Mouse (Mus musculus): ENCODE measurements around the gene Tppp3. TPM values are rescaled to one million over a fixed set of nuclear protein-coding genes. Genes with fewer than 3 reads are reported as not detected.

Gene Tppp3
- polyA plus RNA-seq, 1 experiment from 2014 or later = 11.6 TPM

- WGBS = 89% methylated on average over 7 of the region's 7 CpGs
- no peak overlapping the region for H3K27ac ChIP-seq (replicated peaks in 1 of 2; ENCODE audit: control insufficient read depth in 1 of 2, insufficient read depth in 1 of 2, low read depth in 2 of 2, low read length in 2 of 2)
Observed at GRCm38 (mm10) chr8:105476161-105476560, 4.8 kb upstream of the Tppp3 start.

GRCm38 (mm10) chr8:105475742-105476141 is 4.4 kb upstream of the Tppp3 start:
- no peak for ATAC-seq (ENCODE audit: insufficient number of reproducible peaks, insufficient read depth, low FRiP score, low read depth)
- peaks cover 37 to 48% of the 10 kb centered on the region in 2 experiments for H3K4me1 ChIP-seq (ENCODE audit: control insufficient read depth in 2 of 2, insufficient read depth in 2 of 2, low read length in 2 of 2)

More at GRCm38 (mm10) chr8:105476161-105476560, 4.8 kb upstream of the Tppp3 start:
- ATAC-seq (ENCODE audit: insufficient number of reproducible peaks, insufficient read depth, low FRiP score, low read depth) = no peak
- Histone ChIP-seq H3K4me3 (ENCODE audit: control insufficient read depth in 1 of 2, insufficient read depth in 1 of 2, low read depth in 1 of 2, low read length in 2 of 2) (no peak overlapping the region), H3K4me2 (ENCODE audit: low read length) (no peak overlapping the region), H3K9me3 (ENCODE audit: control insufficient read depth, low read length) (no peaks in the 10 kb centered on the region), H3K27me3 (ENCODE audit: control insufficient read depth, insufficient read depth, low read length) (0 out of 2 replicates have a peak, but pooled peaks cover 3% of the 10 kb centered on the region), H3K9ac (ENCODE audit: low read length) (no peak overlapping the region), H3K36me3 (ENCODE audit: control insufficient read depth, insufficient read depth, low read length) (0 out of 2 replicates have a peak, but pooled peaks cover 9% of the 10 kb centered on the region), H3K4me1 (ENCODE audit: control insufficient read depth in 2 of 2, insufficient read depth in 2 of 2, low read length in 2 of 2) (peaks cover 36 to 49% of the 10 kb centered on the region in 2 experiments)

GRCm38 (mm10) chr8:105475254-105475653 is 3.9 kb upstream of the Tppp3 start:
- Histone ChIP-seq H3K9me3 (ENCODE audit: control insufficient read depth, low read length) (no peaks in the 10 kb centered on the region), H3K9ac (ENCODE audit: low read length) (no peak overlapping the region), H3K4me1 (ENCODE audit: control insufficient read depth in 2 of 2, insufficient read depth in 2 of 2, low read length in 2 of 2) (peaks cover 37 to 48% of the 10 kb centered on the region in 2 experiments), H3K36me3 (ENCODE audit: control insufficient read depth, insufficient read depth, low read length) (0 out of 2 replicates have a peak, but pooled peaks cover 9% of the 10 kb centered on the region), H3K27me3 (ENCODE audit: control insufficient read depth, insufficient read depth, low read length) (0 out of 2 replicates have a peak, but pooled peaks cover 3% of the 10 kb centered on the region), H3K27ac (replicated peaks in 1 of 2; ENCODE audit: control insufficient read depth in 1 of 2, insufficient read depth in 1 of 2, low read depth in 2 of 2, low read length in 2 of 2) (0 out of 4 replicates have a peak overlapping the region, but pooled peaks of 1 of the 2 experiments have one; percentile 24), H3K4me3 (ENCODE audit: control insufficient read depth in 1 of 2, insufficient read depth in 1 of 2, low read depth in 1 of 2, low read length in 2 of 2) (no peak overlapping the region), H3K4me2 (ENCODE audit: low read length) (no peak overlapping the region)
- 64% methylated on average over 4 of the region's 4 CpGs for WGBS
- ATAC-seq (ENCODE audit: insufficient number of reproducible peaks, insufficient read depth, low FRiP score, low read depth) = no peak

More at GRCm38 (mm10) chr8:105475742-105476141, 4.4 kb upstream of the Tppp3 start:
- Histone ChIP-seq H3K9me3 (ENCODE audit: control insufficient read depth, low read length) (no peaks in the 10 kb centered on the region), H3K4me3 (ENCODE audit: control insufficient read depth in 1 of 2, insufficient read depth in 1 of 2, low read depth in 1 of 2, low read length in 2 of 2) (no peak overlapping the region), H3K9ac (ENCODE audit: low read length) (no peak overlapping the region), H3K36me3 (ENCODE audit: control insufficient read depth, insufficient read depth, low read length) (0 out of 2 replicates have a peak, but pooled peaks cover 9% of the 10 kb centered on the region), H3K4me2 (ENCODE audit: low read length) (no peak overlapping the region), H3K27ac (replicated peaks in 1 of 2; ENCODE audit: control insufficient read depth in 1 of 2, insufficient read depth in 1 of 2, low read depth in 2 of 2, low read length in 2 of 2) (no peak overlapping the region), H3K27me3 (ENCODE audit: control insufficient read depth, insufficient read depth, low read length) (0 out of 2 replicates have a peak, but pooled peaks cover 3% of the 10 kb centered on the region)
- WGBS = 90% methylated on average over 8 of the region's 8 CpGs

DNA sequence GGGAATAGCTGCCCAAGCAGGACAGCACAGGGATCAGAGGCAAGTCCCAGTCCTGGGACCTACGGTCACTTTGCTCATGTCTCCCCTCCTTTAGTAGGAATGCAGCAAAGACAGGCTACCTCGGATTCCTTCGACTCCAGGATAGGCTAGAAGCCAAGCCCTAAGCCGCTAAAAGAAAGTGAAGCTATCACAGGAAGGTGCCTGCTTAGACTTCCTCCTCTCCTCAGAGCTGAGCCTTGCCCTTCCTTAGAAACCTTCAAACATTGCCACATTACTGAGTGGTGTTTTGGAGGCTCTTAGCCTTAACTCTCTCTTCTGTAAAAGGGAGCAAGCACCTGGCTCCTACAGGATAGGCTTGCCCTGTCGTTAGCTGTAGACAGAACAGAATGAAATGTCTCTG is 3.4 kb upstream of the Tppp3 start:
- 20% methylated on average over 5 of the region's 5 CpGs for WGBS
- Histone ChIP-seq H3K27me3 (ENCODE audit: control insufficient read depth, insufficient read depth, low read length) (0 out of 2 replicates have a peak, but pooled peaks cover 3% of the 10 kb centered on the region), H3K9ac (ENCODE audit: low read length) (no peak overlapping the region), H3K27ac (replicated peaks in 1 of 2; ENCODE audit: control insufficient read depth in 1 of 2, insufficient read depth in 1 of 2, low read depth in 2 of 2, low read length in 2 of 2) (0 out of 4 replicates have a peak overlapping the region, but pooled peaks of 1 of the 2 experiments have one; percentile 24), H3K9me3 (ENCODE audit: control insufficient read depth, low read length) (no peaks in the 10 kb centered on the region), H3K4me3 (ENCODE audit: control insufficient read depth in 1 of 2, insufficient read depth in 1 of 2, low read depth in 1 of 2, low read length in 2 of 2) (no peak overlapping the region), H3K4me2 (ENCODE audit: low read length) (peak overlapping the region; percentile 19; the same call in 1 of the 2 replicates), H3K36me3 (ENCODE audit: control insufficient read depth, insufficient read depth, low read length) (0 out of 2 replicates have a peak, but pooled peaks cover 9% of the 10 kb centered on the region), H3K4me1 (ENCODE audit: control insufficient read depth in 2 of 2, insufficient read depth in 2 of 2, low read length in 2 of 2) (peaks cover 37 to 48% of the 10 kb centered on the region in 2 experiments)
- no peak for ATAC-seq (ENCODE audit: insufficient number of reproducible peaks, insufficient read depth, low FRiP score, low read depth)

- Histone ChIP-seq H3K36me3 (ENCODE audit: control insufficient read depth, insufficient read depth, low read length) (0 out of 2 replicates have a peak, but pooled peaks cover 9% of the 10 kb centered on the region), H3K4me2 (ENCODE audit: low read length) (peak overlapping the region; percentile 19), H3K4me1 (ENCODE audit: control insufficient read depth in 2 of 2, insufficient read depth in 2 of 2, low read length in 2 of 2) (peaks cover 38 to 53% of the 10 kb centered on the region in 2 experiments), H3K4me3 (ENCODE audit: control insufficient read depth in 1 of 2, insufficient read depth in 1 of 2, low read depth in 1 of 2, low read length in 2 of 2) (no peak overlapping the region), H3K27ac (replicated peaks in 1 of 2; ENCODE audit: control insufficient read depth in 1 of 2, insufficient read depth in 1 of 2, low read depth in 2 of 2, low read length in 2 of 2) (no peak overlapping the region), H3K9ac (ENCODE audit: low read length) (no peak overlapping the region), H3K9me3 (ENCODE audit: control insufficient read depth, low read length) (no peaks in the 10 kb centered on the region), H3K27me3 (ENCODE audit: control insufficient read depth, insufficient read depth, low read length) (0 out of 2 replicates have a peak, but pooled peaks cover 3% of the 10 kb centered on the region)
- WGBS = 35% methylated on average over 17 of the region's 17 CpGs
- ATAC-seq (ENCODE audit: insufficient number of reproducible peaks, insufficient read depth, low FRiP score, low read depth) = no peak
Observed at GRCm38 (mm10) chr8:105473816-105474606, 2.7 kb upstream of the Tppp3 start.

- H3K4me3 ChIP-seq (ENCODE audit: control insufficient read depth in 1 of 2, insufficient read depth in 1 of 2, low read depth in 1 of 2, low read length in 2 of 2) = no peak overlapping the region
- 0 out of 2 replicates have a peak, but pooled peaks cover 3% of the 10 kb centered on the region for H3K27me3 ChIP-seq (ENCODE audit: control insufficient read depth, insufficient read depth, low read length)
- H3K4me2 ChIP-seq (ENCODE audit: low read length) = no peak overlapping the region
- no peak for ATAC-seq (ENCODE audit: insufficient number of reproducible peaks, insufficient read depth, low FRiP score, low read depth)
- H3K9ac ChIP-seq (ENCODE audit: low read length) = no peak overlapping the region
- 69% methylated on average over 9 of the region's 9 CpGs for WGBS
- H3K9me3 ChIP-seq (ENCODE audit: control insufficient read depth, low read length) = no peaks in the 10 kb centered on the region
- 0 out of 2 replicates have a peak, but pooled peaks cover 9% of the 10 kb centered on the region for H3K36me3 ChIP-seq (ENCODE audit: control insufficient read depth, insufficient read depth, low read length)
- H3K27ac ChIP-seq (replicated peaks in 1 of 2; ENCODE audit: control insufficient read depth in 1 of 2, insufficient read depth in 1 of 2, low read depth in 2 of 2, low read length in 2 of 2) = no peak overlapping the region
- H3K4me1 ChIP-seq (ENCODE audit: control insufficient read depth in 2 of 2, insufficient read depth in 2 of 2, low read length in 2 of 2) = peaks cover 36 to 53% of the 10 kb centered on the region in 2 experiments
Observed at GRCm38 (mm10) chr8:105472983-105473382, 1.7 kb upstream of the Tppp3 start.

DNA sequence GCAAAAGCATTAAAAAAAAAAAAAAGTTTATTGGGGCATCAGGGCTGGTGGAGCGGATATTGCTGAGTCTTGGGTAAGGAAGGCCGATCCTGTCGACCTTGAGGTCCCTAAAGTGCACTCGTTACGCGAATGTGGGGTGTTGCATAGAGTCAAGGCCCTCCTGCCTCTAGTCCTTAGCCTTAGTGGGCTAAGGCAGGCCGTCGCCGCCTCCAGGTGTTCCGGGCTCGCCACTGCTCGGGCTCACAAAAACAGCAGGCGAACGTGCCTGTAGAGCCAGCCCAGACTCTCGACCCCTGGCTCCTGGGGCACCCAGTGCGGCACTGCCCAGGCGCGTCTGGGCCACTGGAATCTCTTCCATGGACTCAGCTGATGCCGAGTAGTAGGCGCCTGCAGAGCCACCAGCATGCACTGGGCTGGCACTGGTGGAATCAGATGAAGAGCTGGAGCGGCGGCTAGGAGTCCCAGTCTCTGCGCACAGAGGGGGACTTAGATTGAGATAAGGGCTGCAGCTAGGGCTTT is 1.1 kb upstream of the Tppp3 start:
- H3K4me2 ChIP-seq (ENCODE audit: low read length) = no peak overlapping the region
- ATAC-seq (ENCODE audit: insufficient number of reproducible peaks, insufficient read depth, low FRiP score, low read depth) = no peak

More for the DNA sequence above, 1.1 kb upstream of the Tppp3 start:
- WGBS = 45% methylated on average over 23 of the region's 23 CpGs
- H3K27ac ChIP-seq (replicated peaks in 1 of 2; ENCODE audit: control insufficient read depth in 1 of 2, insufficient read depth in 1 of 2, low read depth in 2 of 2, low read length in 2 of 2) = no peak overlapping the region
- H3K9ac ChIP-seq (ENCODE audit: low read length) = no peak overlapping the region
- H3K4me1 ChIP-seq (ENCODE audit: control insufficient read depth in 2 of 2, insufficient read depth in 2 of 2, low read length in 2 of 2) = peaks cover 31 to 48% of the 10 kb centered on the region in 2 experiments
- peaks cover 13% of the 10 kb centered on the region; the same call in 1 of the 2 replicates for H3K36me3 ChIP-seq (ENCODE audit: control insufficient read depth, insufficient read depth, low read length)
- H3K4me3 ChIP-seq (ENCODE audit: control insufficient read depth in 1 of 2, insufficient read depth in 1 of 2, low read depth in 1 of 2, low read length in 2 of 2) = no peak overlapping the region
- H3K27me3 ChIP-seq (ENCODE audit: control insufficient read depth, insufficient read depth, low read length) = 0 out of 2 replicates have a peak, but pooled peaks cover 3% of the 10 kb centered on the region
- no peaks in the 10 kb centered on the region for H3K9me3 ChIP-seq (ENCODE audit: control insufficient read depth, low read length)

All from heart, embryonic 14.5 days (tissue).